Mouse (Mus musculus): ENCODE measurements around the gene Gm49395.

Gene Gm49395

GRCm38 (mm10) chr13:115050660-115051559, 50.8 kb downstream of the Gm49395 start:
- no peak for DNase-seq (ENCODE audit: low spot score)

- DNase-seq (ENCODE audit: low spot score): no peak
These were observed 59.1 kb downstream of the Gm49395 start for GRCm38 (mm10) chr13:115042652-115043051.

- no peak for DNase-seq (ENCODE audit: low spot score)
These were observed 64.4 kb downstream of the Gm49395 start for GRCm38 (mm10) chr13:115037304-115037703.

- no peak for DNase-seq (ENCODE audit: low spot score)
These were observed 66.3 kb downstream of the Gm49395 start for GRCm38 (mm10) chr13:115035387-115035786.

GRCm38 (mm10) chr13:115033135-115033534, 68.6 kb downstream of the Gm49395 start:
- DNase-seq (ENCODE audit: low spot score): no peak

- no peak for DNase-seq (ENCODE audit: low spot score)
These were observed 70.3 kb downstream of the Gm49395 start for GRCm38 (mm10) chr13:115031177-115032000.

- no peak for DNase-seq (ENCODE audit: low spot score)
These were observed 76.3 kb downstream of the Gm49395 start for GRCm38 (mm10) chr13:115025394-115025793.

- DNase-seq (ENCODE audit: low spot score): no peak
These were observed 79.5 kb downstream of the Gm49395 start for GRCm38 (mm10) chr13:115022117-115022787.

- DNase-seq (ENCODE audit: low spot score): no peak
These were observed 80.3 kb downstream of the Gm49395 start for GRCm38 (mm10) chr13:115021411-115021810.

- no peak for DNase-seq (ENCODE audit: low spot score)
These were observed 81.0 kb downstream of the Gm49395 start for GRCm38 (mm10) chr13:115020727-115021126.

GRCm38 (mm10) chr13:115017545-115017944, 84.2 kb downstream of the Gm49395 start:
- DNase-seq (ENCODE audit: low spot score): no peak

- DNase-seq (ENCODE audit: low spot score): no peak
These were observed 90.2 kb downstream of the Gm49395 start for GRCm38 (mm10) chr13:115011547-115011946.

GRCm38 (mm10) chr13:115006213-115006835, 95.4 kb downstream of the Gm49395 start:
- no peak for DNase-seq (ENCODE audit: low spot score)

- no peak for DNase-seq (ENCODE audit: low spot score)
These were observed 96.4 kb downstream of the Gm49395 start for GRCm38 (mm10) chr13:115005342-115005741.

- no peak for DNase-seq (ENCODE audit: low spot score)
These were observed 98.2 kb downstream of the Gm49395 start for GRCm38 (mm10) chr13:115003444-115004053.

- no peak for DNase-seq (ENCODE audit: low spot score)
These were observed 98.9 kb downstream of the Gm49395 start for GRCm38 (mm10) chr13:115002837-115003236.

- DNase-seq (ENCODE audit: low spot score): no peak
These were observed 99.6 kb downstream of the Gm49395 start for GRCm38 (mm10) chr13:115002155-115002554.

- DNase-seq (ENCODE audit: low spot score): no peak
These were observed 102.1 kb downstream of the Gm49395 start for GRCm38 (mm10) chr13:114999582-114999981.

- DNase-seq (ENCODE audit: low spot score): no peak
These were observed 103.6 kb downstream of the Gm49395 start for GRCm38 (mm10) chr13:114998100-114998499.

- no peak for DNase-seq (ENCODE audit: low spot score)
These were observed 109.3 kb downstream of the Gm49395 start for GRCm38 (mm10) chr13:114992260-114993014.

- no peak for DNase-seq (ENCODE audit: low spot score)
These were observed 114.1 kb downstream of the Gm49395 start for GRCm38 (mm10) chr13:114987668-114988067.

All from spleen, adult 12 weeks (tissue).